Mouse (Mus musculus) lung, adult 2 months (tissue): ENCODE measurements at regions not wholly inside any gene's neighbourhood (a gene's known extent, or its start where the extent isn't known, plus 50 kb on each side); places are given as distances from the start of the nearest gene placed in this dataset.

Source experiments
- CTCF ChIP-seq: fragments of 200-500 bp; IDR thresholded peaks from 2 replicates; pipeline ENCODE4 v1.5.1; 2011; ENCODE audit warnings: mild to moderate bottlenecking, low read length, control low read depth; ENCODE audit not compliant: insufficient read depth
- POLR2A ChIP-seq: fragments of 200-500 bp; IDR thresholded peaks from 2 replicates; pipeline ENCODE4 v1.6.1; 2011; ENCODE audit warnings: low read depth, mild to moderate bottlenecking, control low read depth, low read length, borderline replicate concordance; ENCODE audit errors: extremely low read depth

GRCm38 (mm10) chr17:45912165-45912564, 120.0 kb downstream of the Vegfa start:
- TF ChIP-seq CTCF (no peak), POLR2A (no peak)
